Comparison of ENCODE assay signal across 8 mouse cellular contexts in genomic region chr6:127582391-127583176, GRCm38 (mm10). TPM values are rescaled to one million over a fixed set of nuclear protein-coding genes. Genes with fewer than 3 reads are reported as not detected.
DNase-seq lines count a peak whose midpoint lies in the region; ATAC-seq and TF ChIP-seq lines count a peak whose summit lies in the region.

No protein-coding gene starts in this region.

- no peaks in the 10 kb centered on the region for H3K79me2 ChIP-seq in CH12.LX (replicated peaks; ENCODE audit: control insufficient read depth, extremely low read depth, insufficient read depth, poor library complexity, severe bottlenecking)

- TF ChIP-seq POLR2A in CH12.LX (IDR thresholded peaks at IDR 0.05; ENCODE audit: low read depth, low read length): no peak

- no peak overlapping the region for H3K9ac ChIP-seq in CH12.LX (ENCODE audit: insufficient read depth, low read depth)
- peak overlapping the region; percentile 48 for H3K9ac ChIP-seq in heart, embryonic 14.5 days (ENCODE audit: low read length)
- H3K9ac ChIP-seq in liver, embryonic 12.5 days: peak overlapping the region; percentile 62
- H3K9ac ChIP-seq in stomach, embryonic 16.5 days (ENCODE audit: low read length): peak overlapping the region; percentile 54

- peaks cover 0 to 14% of the 10 kb centered on the region in 2 experiments for H3K36me3 ChIP-seq in CH12.LX (replicated peaks in 1 of 2; ENCODE audit: control insufficient read depth in 1 of 2, insufficient read depth in 1 of 2, low read length in 1 of 2)
- H3K36me3 ChIP-seq in heart, embryonic 14.5 days (ENCODE audit: control insufficient read depth, insufficient read depth, low read length): no peaks in the 10 kb centered on the region
- H3K36me3 ChIP-seq in liver, embryonic 12.5 days: no peaks in the 10 kb centered on the region
- no peaks in the 10 kb centered on the region for H3K36me3 ChIP-seq in stomach, embryonic 16.5 days (ENCODE audit: control insufficient read depth, insufficient read depth, low read length)

- H3K4me1 ChIP-seq in CH12.LX (ENCODE audit: control insufficient read depth in 1 of 2, insufficient read depth in 2 of 2): peaks cover 4 to 12% of the 10 kb centered on the region in 2 experiments; a peak in 3 of 4 replicates
- no peaks in the 10 kb centered on the region for H3K4me1 ChIP-seq in brown adipose tissue, adult 24 weeks (ENCODE audit: control insufficient read depth, insufficient read depth, insufficient read length, low read length)
- H3K4me1 ChIP-seq in heart, embryonic 14.5 days (ENCODE audit: control insufficient read depth in 2 of 2, insufficient read depth in 2 of 2, low read length in 2 of 2): peaks cover 8 to 9% of the 10 kb centered on the region in 2 experiments
- peaks cover 46% of the 10 kb centered on the region for H3K4me1 ChIP-seq in liver, embryonic 12.5 days
- peaks cover 8% of the 10 kb centered on the region for H3K4me1 ChIP-seq in stomach, embryonic 16.5 days (ENCODE audit: control insufficient read depth, insufficient read depth, low read length)

- TF ChIP-seq EP300 in CH12.LX (IDR thresholded peaks at IDR 0.05; ENCODE audit: low read length): no peak

- peak overlapping the region; percentile 52 for H3K4me2 ChIP-seq in CH12.LX (ENCODE audit: insufficient read depth, low read depth, poor library complexity, severe bottlenecking)
- peak overlapping the region; percentile 74 for H3K4me2 ChIP-seq in heart, embryonic 14.5 days (ENCODE audit: low read length)
- H3K4me2 ChIP-seq in liver, embryonic 12.5 days: peak overlapping the region; percentile 83
- peak overlapping the region; percentile 53 for H3K4me2 ChIP-seq in stomach, embryonic 16.5 days (ENCODE audit: low read depth, low read length)

- peak; percentile 75 for ATAC-seq in erythroid progenitor cell, adult 5-6 weeks (replicated peaks; ENCODE audit: low FRiP score, poor library complexity, severe bottlenecking)
- ATAC-seq in heart, embryonic 14.5 days (ENCODE audit: insufficient number of reproducible peaks, insufficient read depth, low FRiP score, low read depth): 0 out of 2 replicates have a peak, but pooled peaks have one; percentile 33
- peak; percentile 53 for ATAC-seq in liver, embryonic 12.5 days
- ATAC-seq in stomach, embryonic 16.5 days (ENCODE audit: insufficient read depth, low FRiP score): peak; percentile 62; the same call in 1 of the 2 replicates

- TF ChIP-seq CTCF in CH12.LX (conservative IDR thresholded peaks at IDR 0.05 in 1 of 2, IDR thresholded peaks at IDR 0.05 in 1 of 2; ENCODE audit: low read depth in 2 of 2, low read length in 2 of 2): peak; percentile 50 to 85; a peak in 3 of 4 replicates

- H3K27ac ChIP-seq in CH12.LX (ENCODE audit: insufficient read depth, low read depth): no peak overlapping the region
- no peak overlapping the region for H3K27ac ChIP-seq in brown adipose tissue, adult 24 weeks (replicated peaks; ENCODE audit: low read depth, low read length)
- H3K27ac ChIP-seq in heart, embryonic 14.5 days (replicated peaks in 1 of 2; ENCODE audit: control insufficient read depth in 1 of 2, insufficient read depth in 1 of 2, low read depth in 2 of 2, low read length in 2 of 2): no peak overlapping the region
- peak overlapping the region; percentile 72 for H3K27ac ChIP-seq in liver, embryonic 12.5 days
- no peak overlapping the region for H3K27ac ChIP-seq in stomach, embryonic 16.5 days (ENCODE audit: low read length)

- H3K9me3 ChIP-seq in CH12.LX (replicated peaks; ENCODE audit: low read length): no peaks in the 10 kb centered on the region
- no peaks in the 10 kb centered on the region for H3K9me3 ChIP-seq in heart, embryonic 14.5 days (ENCODE audit: control insufficient read depth, low read length)
- no peaks in the 10 kb centered on the region for H3K9me3 ChIP-seq in liver, embryonic 12.5 days (replicated peaks)
- H3K9me3 ChIP-seq in stomach, embryonic 16.5 days (replicated peaks; ENCODE audit: control insufficient read depth, low read length): no peaks in the 10 kb centered on the region

- WGBS in heart, embryonic 14.5 days: 3% methylated on average over 15 of the region's 15 CpGs
- WGBS in liver, embryonic 12.5 days (ENCODE audit: insufficient replicate concordance): 1% methylated on average over 15 of the region's 15 CpGs
- 8% methylated on average over 15 of the region's 15 CpGs for WGBS in stomach, embryonic 16.5 days

- dilution Hi-C loops in CH12.LX (cut with MboI; ENCODE audit: extremely low pct_ligation_motif_present, extremely low pct_unique_long_range_greater_than_20kb, low sequenced_read_pairs): no loop called here

- peak overlapping the region in 1 of 3 experiments; percentile 1 for H3K4me3 ChIP-seq in CH12.LX (replicated peaks in 1 of 3; ENCODE audit: low read depth in 2 of 3, low read length in 2 of 3, poor library complexity in 1 of 3)
- peak overlapping the region; percentile 22 for H3K4me3 ChIP-seq in brown adipose tissue, adult 24 weeks (ENCODE audit: insufficient read depth, low read depth, low read length)
- peak overlapping the region; percentile 25 for H3K4me3 ChIP-seq in heart, embryonic 14.5 days (ENCODE audit: control insufficient read depth in 1 of 2, insufficient read depth in 1 of 2, low read depth in 1 of 2, low read length in 2 of 2)
- peak overlapping the region; percentile 49 for H3K4me3 ChIP-seq in liver, embryonic 12.5 days
- H3K4me3 ChIP-seq in stomach, embryonic 16.5 days (replicated peaks; ENCODE audit: low read length): peak overlapping the region; percentile 25

- in situ Hi-C loops in CH12.LX (cut with MboI; ENCODE audit: low pct_ligation_motif_present, low pct_unique_long_range_greater_than_20kb, low sequenced_read_pairs): no loop called here

- TF ChIP-seq RAD21 in CH12.LX (IDR thresholded peaks at IDR 0.05; ENCODE audit: low read depth, low read length): peak; percentile 65

- H3K27me3 ChIP-seq in CH12.LX (replicated peaks): no peaks in the 10 kb centered on the region
- no peaks in the 10 kb centered on the region for H3K27me3 ChIP-seq in heart, embryonic 14.5 days (ENCODE audit: control insufficient read depth, insufficient read depth, low read length)
- H3K27me3 ChIP-seq in liver, embryonic 12.5 days (replicated peaks): no peaks in the 10 kb centered on the region
- H3K27me3 ChIP-seq in stomach, embryonic 16.5 days (ENCODE audit: control insufficient read depth, insufficient read depth, low read length): no peaks in the 10 kb centered on the region

- DNase-seq in CH12.LX (ENCODE audit: extremely low read depth): peak; percentile 78
- peak; percentile 79 for DNase-seq in kidney, postnatal 14 days
- DNase-seq in natural killer cell, adult 2 months (ENCODE audit: low spot score in 2 of 2): peak; percentile 85

TF ChIP-seq in CH12.LX, 34 proteins besides CTCF, POLR2A, EP300 and RAD21:
- TF ChIP-seq PAX5 (IDR thresholded peaks at IDR 0.05; ENCODE audit: low read length) (no peak), MAZ (IDR thresholded peaks at IDR 0.05; ENCODE audit: low read depth, low read length) (no peak), RCOR1 (conservative IDR thresholded peaks at IDR 0.05; ENCODE audit: low read depth, low read length) (no peak), SMC3 (IDR thresholded peaks at IDR 0.05; ENCODE audit: low read depth, low read length) (peak; percentile 84), TCF12 (IDR thresholded peaks at IDR 0.05; ENCODE audit: low read depth, low read length) (no peak), MAFK (IDR thresholded peaks at IDR 0.05; ENCODE audit: insufficient replicate concordance, low read length) (no peak), ELF1 (IDR thresholded peaks at IDR 0.05; ENCODE audit: low read depth, low read length) (no peak), KAT2A (IDR thresholded peaks at IDR 0.05; ENCODE audit: insufficient replicate concordance, low read length) (no peak), JUND (conservative IDR thresholded peaks at IDR 0.05; ENCODE audit: low read depth, low read length) (no peak), HCFC1 (IDR thresholded peaks at IDR 0.05; ENCODE audit: low read depth, low read length) (no peak), MXI1 (IDR thresholded peaks at IDR 0.05; ENCODE audit: low read depth, low read length) (0 out of 2 replicates have a peak, but pooled peaks have one; percentile 6), UBTF (IDR thresholded peaks at IDR 0.05; ENCODE audit: low read depth, low read length) (no peak), CHD2 (IDR thresholded peaks at IDR 0.05; ENCODE audit: low read length) (no peak), MEF2A (IDR thresholded peaks at IDR 0.05; ENCODE audit: borderline replicate concordance, low read depth, low read length) (0 out of 2 replicates have a peak, but pooled peaks have one; percentile 8), JUN (IDR thresholded peaks at IDR 0.05; ENCODE audit: insufficient read depth, low read depth, low read length) (no peak), GABPA (IDR thresholded peaks at IDR 0.05; ENCODE audit: insufficient replicate concordance, low read depth, low read length) (no peak), POLR2AphosphoS2 (IDR thresholded peaks at IDR 0.05; ENCODE audit: low read depth, low read length) (no peak), NELFE (IDR thresholded peaks at IDR 0.05; ENCODE audit: low read depth, low read length) (no peak), ZMIZ1 (IDR thresholded peaks at IDR 0.05; ENCODE audit: low read depth, low read length) (no peak), USF1 (IDR thresholded peaks at IDR 0.05; ENCODE audit: low read depth, low read length) (no peak), ZNF384 (IDR thresholded peaks at IDR 0.05; ENCODE audit: low read depth, low read length) (no peak)

RNA-seq across cellular contexts. Expression of gene Cracr2a, which starts 21.4 kb away (rescaled TPM):
- total RNA-seq in CH12.LX (2012; rRNA removed): 1.2 and 1.4 TPM in 2 replicates
- 0.53 and 1.5 TPM in 2 replicates for total RNA-seq in CH12.LX (2014; rRNA removed)
- 1.6 and 1.8 TPM in 2 replicates for polyA plus RNA-seq in CH12.LX (2012; ENCODE audit: insufficient read length, low read depth)
- polyA plus RNA-seq in brown adipose tissue, adult 24 weeks (2012; ENCODE audit: insufficient read depth, insufficient read length, missing spikeins): 0.16 TPM in 1 of 2 replicates, not detected in the other
- 1.4 and 2.9 TPM in 2 replicates for total RNA-seq in erythroid progenitor cell, adult 5-6 weeks (2015; ENCODE audit: low replicate concordance)
- total RNA-seq in erythroid progenitor cell, adult 5-6 weeks (2017; ENCODE audit: low replicate concordance): 5.8 and 7.0 TPM in 2 replicates
- polyA plus RNA-seq in heart, embryonic 14.5 days (2014; fragmentation: Nextera tagmentation; extraction: Ambion mirVana): 1.3 and 1.4 TPM in 2 replicates
- 1.3 and 1.7 TPM in 2 replicates for polyA plus RNA-seq in liver, embryonic 12.5 days (2016; fragmentation: Nextera tagmentation; extraction: Ambion mirVana)
- 3.1 and 3.7 TPM in 2 replicates for polyA plus RNA-seq in stomach, embryonic 16.5 days (2015; fragmentation: Nextera tagmentation; extraction: Ambion mirVana)
